In the genomic region with DNA sequence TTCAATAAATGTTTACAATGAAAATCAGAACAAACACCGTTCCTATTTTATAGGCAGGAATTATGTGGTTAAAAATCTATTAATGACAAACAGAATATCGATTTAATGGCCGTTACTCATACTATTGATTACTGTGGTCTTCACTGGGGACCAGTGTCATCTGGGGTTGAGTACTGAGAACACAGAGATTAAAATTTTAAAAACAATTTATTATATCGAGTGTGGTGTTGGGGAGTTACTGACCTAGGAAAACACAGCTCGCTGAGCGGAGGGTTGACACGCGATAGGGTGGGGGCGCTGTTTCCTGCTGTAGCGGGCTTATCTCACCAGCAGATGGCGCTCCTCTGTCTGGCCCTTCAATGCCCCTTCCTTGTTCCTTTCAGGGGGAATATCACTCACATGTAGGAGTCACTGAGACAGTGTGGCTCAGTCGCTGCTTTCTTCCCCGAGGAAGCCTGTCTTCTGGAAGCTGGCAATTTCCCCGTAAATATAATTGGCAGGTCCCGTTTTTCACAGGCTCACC, we compare ENCODE assay signal across 7 mouse cellular contexts.
DNase-seq lines count a peak whose midpoint lies in the region; TF ChIP-seq lines count a peak whose summit lies in the region.

No protein-coding gene starts in this region.

- H3K4me3 ChIP-seq in small intestine, adult 2 months (ENCODE audit: low read depth, low read length) = no peak overlapping the region; the same call in 1 of the 2 replicates

- TF ChIP-seq POLR2A in small intestine, adult 2 months (IDR thresholded peaks at IDR 0.05; ENCODE audit: low read depth, low read length) = no peak

- TF ChIP-seq CTCF in small intestine, adult 2 months (IDR thresholded peaks at IDR 0.05; ENCODE audit: extremely low read depth, insufficient read length, insufficient replicate concordance, low read depth, low read length) = peak; percentile 99

- peaks cover 5% of the 10 kb centered on the region; the same call in 1 of the 2 replicates for H3K4me1 ChIP-seq in small intestine, adult 2 months (ENCODE audit: control insufficient read depth, insufficient read depth, insufficient read length, low read length)

- H3K27ac ChIP-seq in small intestine, adult 2 months (ENCODE audit: insufficient read depth, low read depth, low read length) = no peak overlapping the region

- 11% methylated on average over 15 of the region's 15 CpGs for WGBS in small intestine, adult 2 months

- DNase-seq in CD4-positive, CD25-positive, alpha-beta regulatory T cell, adult 2 months (ENCODE audit: low read depth, low spot score) = peak; percentile 83
- DNase-seq in MEL-GATA-1-ER (ENCODE audit: extremely low read depth, low read depth) = peak; percentile 59
- DNase-seq in cerebellum, adult 8-10 months = peak; percentile 27
- DNase-seq in gastrocnemius, postnatal 4 days (ENCODE audit: low spot score in 2 of 2) = peak; percentile 40 to 58
- peak; percentile 85 for DNase-seq in kidney, postnatal 4 days
- peak; percentile 61 for DNase-seq in lung, postnatal 36 days

- no peaks in the 10 kb centered on the region for H3K27me3 ChIP-seq in small intestine, adult 2 months (ENCODE audit: control insufficient read depth, insufficient read depth, low read length)

- H3K36me3 ChIP-seq in small intestine, adult 2 months (ENCODE audit: control insufficient read depth, insufficient read depth, low read length) = no peaks in the 10 kb centered on the region

Comparison
In these comparisons a context has a peak if more than half of its experiments do, and no peak if none do; other contexts are left out.
1. DNase-seq: peak in every context shown above with its lines; median percentile 85 in kidney, postnatal 4 days; 83 in CD4-positive, CD25-positive, alpha-beta regulatory T cell, adult 2 months; 61 in lung, postnatal 36 days; 59 in MEL-GATA-1-ER; 49 in gastrocnemius, postnatal 4 days; 27 in cerebellum, adult 8-10 months.